Mouse (Mus musculus) heart, postnatal 10 days (tissue): ENCODE data around the gene Abhd14b. TPM values are rescaled to one million over a fixed set of nuclear protein-coding genes. Genes with fewer than 3 reads are reported as not detected.
A peak's percentile ranks its signal among the peaks of the same experiment; 100 is the strongest.
"Not testable (repeated sequence)": the region's sequence is repeated elsewhere in the genome, so short reads cannot be mapped to it uniquely, and the experiment has no call there.

ENCODE experiments used
- DNase-seq, 2 experiments: peaks; one replicate each; pipeline ENCODE4 v3.0.0; 2021
- intact Hi-C: fragments of 180-260 bp; cut with DNase I; formaldehyde crosslinking; loops from one replicate; pipeline ENCODE4 v1.15.1; 2025
- total RNA-seq, 2 experiments: library from RNA; stranded (reverse); gene quantifications; 2 replicates each; pipeline ENCODE4 v1.2.3; 2021

The Abhd14b gene
- total RNA-seq, 2 experiments from 2014 or later = 4.6 to 6.2 TPM

DNA sequence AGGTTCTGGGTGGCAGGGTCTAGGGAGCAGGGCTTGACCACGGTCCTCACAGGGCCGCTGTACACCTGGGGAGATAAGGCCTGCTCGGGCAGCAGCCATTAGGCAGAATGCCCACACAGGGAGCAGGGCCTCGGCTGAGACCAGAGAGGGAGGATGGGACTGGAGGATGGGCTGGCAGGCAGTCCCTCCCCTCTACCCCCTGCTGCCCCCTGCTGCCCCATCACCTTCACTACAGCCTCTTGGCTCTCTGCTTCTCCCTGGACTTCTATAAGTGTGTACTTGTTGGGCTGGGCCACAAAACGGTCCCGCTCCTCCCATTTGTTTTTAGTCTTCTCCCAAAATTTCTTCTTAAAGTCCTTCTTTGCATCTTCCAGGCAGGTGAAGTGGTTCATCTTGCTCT lies 27.2 kb downstream of the Abhd14b start:
- DNase-seq = peak; percentile 76 to 85
- intact Hi-C loops = no loop called here

DNA sequence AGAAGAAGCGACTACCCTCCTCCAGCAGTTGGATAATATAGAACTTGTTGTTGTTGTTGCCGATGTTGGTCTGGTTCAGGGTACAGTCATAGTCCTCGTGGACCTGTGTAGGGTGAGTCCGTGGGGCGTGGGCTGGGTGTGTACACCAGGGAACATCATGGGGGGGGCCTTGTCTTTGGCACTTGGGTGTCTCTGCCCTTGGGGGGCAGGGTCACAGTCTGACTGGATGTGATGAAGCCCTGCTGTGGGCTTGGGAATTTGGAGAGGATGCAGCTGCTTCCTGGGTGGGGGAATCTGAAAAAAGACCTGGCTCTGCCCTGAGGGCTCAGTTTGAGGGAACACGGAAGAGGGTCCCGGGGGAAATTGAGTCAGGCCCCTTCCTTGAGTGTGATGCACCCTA lies 27.8 kb downstream of the Abhd14b start:
- intact Hi-C loops = loop anchor here (5.0 kb wide), 1 partner anchor 168 kb away; no protein-coding TSS in a partner anchor
- peak in 1 of 2 experiments; percentile 59 for DNase-seq

DNA sequence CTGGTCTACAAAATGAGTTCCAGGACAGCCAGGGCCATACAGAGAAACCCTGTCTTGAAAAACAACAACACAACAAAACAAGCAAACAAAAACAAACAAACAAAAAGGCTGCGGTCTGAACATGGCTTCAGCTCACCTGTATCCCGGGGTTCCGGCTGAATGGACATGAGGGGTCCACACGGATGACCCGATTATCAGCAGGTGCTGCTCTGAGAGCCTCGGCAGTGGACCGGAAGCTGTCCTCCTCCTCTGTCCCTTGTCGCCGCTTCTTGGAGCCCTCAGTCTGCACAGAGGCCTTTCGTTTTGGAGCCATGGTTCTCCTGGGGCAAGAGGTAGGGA lies 28.4 kb downstream of the Abhd14b start, which contains the start of gene Rrp9:
Gene Rrp9 (plus strand): TSS at position 301 of the 339 bp plus-strand sequence.
- intact Hi-C loops = loop anchor here (1.0 to 5.0 kb wide), 4 partner anchors 27 to 193 kb away; partner anchors contain the start of gene Rpl29
- no peak for DNase-seq

DNA sequence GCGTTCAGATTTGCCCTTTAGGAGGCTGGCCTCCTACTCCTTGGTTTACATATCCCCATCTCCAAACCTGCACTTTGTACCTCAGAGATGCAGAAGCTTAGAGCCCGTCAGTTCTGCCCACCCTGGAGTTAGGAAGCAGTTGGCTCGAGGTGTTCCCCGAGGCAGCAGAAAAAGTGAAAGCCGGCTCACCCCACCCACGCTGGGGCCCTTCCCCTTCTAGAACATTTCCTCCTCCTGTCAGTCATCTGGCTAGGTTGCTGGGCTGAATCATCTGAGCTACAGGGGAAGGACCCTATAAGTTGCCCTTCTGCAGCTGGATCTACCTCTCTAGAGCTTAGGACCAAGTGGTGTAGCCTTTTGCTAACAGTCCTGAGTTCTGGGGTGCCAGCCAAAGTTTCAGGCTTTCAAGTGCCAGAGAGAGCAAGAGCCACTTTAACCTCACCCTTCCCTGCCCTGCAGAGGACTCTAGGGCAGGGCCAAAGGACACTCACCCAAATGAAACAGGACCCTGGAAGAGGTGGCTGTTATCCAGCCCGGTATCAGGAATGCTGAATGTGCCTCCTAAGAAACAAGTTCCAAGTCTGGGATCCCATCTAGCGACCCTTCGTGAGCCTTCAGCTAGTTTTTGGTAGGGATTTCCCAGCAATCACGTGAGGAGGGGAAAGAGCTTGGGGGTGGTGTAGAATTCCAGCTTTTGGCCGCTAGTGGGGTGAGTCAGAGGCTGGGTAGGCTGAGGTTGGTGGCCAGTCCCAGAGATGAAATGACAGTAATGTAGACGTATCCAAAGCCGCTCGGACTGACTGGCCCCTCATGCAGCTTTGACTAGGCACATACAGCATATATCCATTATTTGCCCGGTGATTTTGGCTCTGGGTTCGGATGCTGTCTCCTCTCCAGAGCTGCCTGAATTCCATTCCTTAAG lies 29.0 kb downstream of the Abhd14b start:
- intact Hi-C loops = loop anchor here (1.0 to 5.0 kb wide), 4 partner anchors 28 to 193 kb away; partner anchors contain the start of gene Rpl29
- DNase-seq = peak; percentile 83 to 84

DNA sequence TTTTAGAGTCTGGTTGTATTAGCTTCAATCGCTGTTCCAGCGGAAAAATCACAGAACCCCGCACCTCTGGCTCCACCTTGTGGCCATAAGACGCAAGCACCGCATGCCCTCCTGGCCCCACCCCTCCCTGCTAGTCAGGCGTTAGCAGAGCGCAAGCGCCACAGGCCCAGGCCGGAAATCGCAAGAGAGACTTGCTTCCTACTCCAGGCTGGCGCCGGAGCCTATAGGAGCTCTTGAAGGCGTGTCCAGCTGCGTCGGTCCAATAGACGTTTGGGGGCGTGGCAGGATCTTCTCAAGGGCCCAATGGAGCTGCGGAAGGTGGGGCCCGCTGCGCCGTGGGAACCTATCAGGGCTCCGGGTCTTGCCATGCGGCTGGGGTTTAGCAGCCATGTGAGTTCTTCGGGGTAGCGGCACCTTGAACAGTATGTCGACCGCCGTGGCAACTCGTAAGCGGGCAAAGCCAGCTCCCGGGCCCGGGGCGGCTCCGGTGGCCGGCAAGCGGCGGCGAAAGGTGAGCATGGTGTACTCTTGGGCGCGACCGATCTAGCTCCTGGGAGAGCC lies 29.7 kb downstream of the Abhd14b start, which contains the start of gene Parp3:
Gene Parp3 (minus strand): TSS at position 26 of the 561 bp plus-strand sequence.
- intact Hi-C loops = loop anchor here (1.0 to 5.0 kb wide), 4 partner anchors 29 to 194 kb away; partner anchors contain the start of gene Rpl29
- DNase-seq = peak; percentile 99 to 100

DNA sequence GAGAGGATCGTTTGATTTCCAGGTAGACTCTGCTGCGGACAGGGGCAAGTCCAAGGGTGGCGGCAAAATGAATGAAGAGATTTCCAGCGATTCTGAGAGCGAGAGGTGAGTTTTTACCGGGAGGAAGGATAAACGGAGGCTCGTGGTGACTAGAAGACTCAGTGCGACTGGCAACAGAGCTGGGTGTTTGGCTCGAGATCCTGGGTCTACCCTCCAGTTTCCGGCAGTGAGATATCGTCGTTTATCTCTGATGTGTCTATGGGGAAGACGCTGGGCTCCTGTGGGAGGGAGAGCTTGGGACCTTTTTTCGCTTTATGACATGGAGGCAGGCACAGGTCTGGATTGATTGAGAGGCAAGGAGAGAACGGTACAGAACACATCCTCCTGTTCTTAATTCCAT lies 30.4 kb downstream of the Abhd14b start:
- no peak for DNase-seq
- intact Hi-C loops = loop anchor here (2.0 to 5.0 kb wide), 3 partner anchors 49 to 195 kb away; partner anchors contain the start of gene Rpl29

DNA sequence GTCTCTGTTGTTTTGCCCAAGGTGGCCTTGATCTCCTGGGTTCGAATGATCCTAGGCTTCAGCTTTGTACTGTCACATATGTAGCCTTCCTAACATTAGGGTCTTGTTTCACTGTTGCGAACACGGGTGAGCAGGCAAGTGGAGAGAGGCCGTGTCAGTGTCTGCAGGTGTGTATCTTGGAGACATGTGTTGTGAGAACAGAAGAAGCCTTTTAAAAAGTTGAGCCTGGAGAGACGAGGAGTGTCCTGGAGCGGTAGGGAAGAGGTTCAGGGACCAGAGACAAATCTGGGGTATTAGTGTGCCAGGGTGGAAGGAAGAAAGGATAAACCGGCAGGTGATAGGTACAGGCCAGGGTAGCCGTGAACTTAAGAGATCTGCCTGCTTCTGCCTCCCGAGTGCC lies 30.8 kb downstream of the Abhd14b start:
- intact Hi-C loops = loop anchor here (5.0 kb wide), 1 partner anchor 171 kb away; no protein-coding TSS in a partner anchor

DNA sequence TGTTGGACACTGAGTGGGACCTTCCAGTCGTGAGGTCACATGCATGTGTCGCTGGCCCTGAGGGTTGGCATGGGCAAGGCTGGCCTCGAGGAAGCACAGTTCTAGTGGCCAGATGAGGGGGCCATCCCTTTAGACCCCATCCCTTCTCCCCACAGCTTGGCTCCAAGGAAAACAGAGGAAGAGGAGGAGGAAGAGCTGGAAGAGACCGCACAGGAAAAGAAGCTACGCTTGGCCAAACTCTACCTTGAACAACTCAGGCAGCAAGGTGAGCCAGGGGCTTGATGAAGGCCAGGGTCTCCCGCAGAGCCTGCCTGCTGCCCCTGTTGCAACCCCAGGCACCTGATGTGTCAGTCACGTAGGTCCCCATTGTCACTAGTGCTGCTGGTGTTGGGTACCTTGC lies 33.3 kb downstream of the Abhd14b start:
- intact Hi-C loops = no loop called here

More for the DNA sequence above, 30.8 kb downstream of the Abhd14b start:
- DNase-seq = peak in 1 of 2 experiments; percentile 1

DNA sequence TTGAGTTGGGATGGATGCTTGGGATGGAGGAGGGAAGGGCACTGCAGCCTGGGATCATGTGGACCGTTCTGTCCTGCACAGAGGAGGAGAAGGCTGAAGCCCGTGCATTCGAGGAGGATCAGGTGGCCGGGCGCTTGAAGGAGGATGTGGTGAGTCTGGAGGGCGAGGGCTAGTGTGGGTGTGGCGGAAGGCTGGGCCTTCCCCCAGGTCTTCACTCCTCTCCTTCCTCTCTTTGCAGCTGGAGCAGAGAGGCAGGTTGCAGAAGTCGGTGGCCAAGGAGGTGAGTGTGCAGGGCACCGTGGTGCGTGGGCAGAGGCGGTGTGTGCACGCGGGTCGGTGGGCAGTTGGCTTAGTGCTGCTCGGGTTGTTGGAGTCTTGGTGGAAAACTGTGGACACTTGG lies 33.8 kb downstream of the Abhd14b start:
- no peak for DNase-seq
- intact Hi-C loops = no loop called here

More for the DNA sequence above, 33.3 kb downstream of the Abhd14b start:
- no peak for DNase-seq

DNA sequence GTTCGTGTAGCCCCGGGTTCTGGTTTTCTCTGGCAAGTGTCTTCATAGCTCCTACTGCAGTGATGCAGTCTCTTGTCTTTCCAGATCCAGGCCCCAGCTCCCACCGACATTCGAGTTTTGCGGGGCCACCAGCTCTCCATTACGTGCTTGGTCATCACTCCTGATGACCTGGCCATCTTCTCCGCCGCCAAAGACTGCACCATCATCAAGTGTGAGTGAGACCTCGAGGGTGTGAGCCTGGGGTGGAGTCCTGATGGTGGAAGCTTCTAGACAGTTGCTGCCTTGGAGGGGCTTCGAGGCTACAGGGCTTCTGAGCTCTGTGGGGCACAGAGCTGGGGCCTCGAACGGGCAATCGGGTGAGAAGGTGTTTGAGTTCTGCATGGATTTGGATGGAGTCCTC lies 34.4 kb downstream of the Abhd14b start:
- DNase-seq = no peak
- intact Hi-C loops = no loop called here

DNA sequence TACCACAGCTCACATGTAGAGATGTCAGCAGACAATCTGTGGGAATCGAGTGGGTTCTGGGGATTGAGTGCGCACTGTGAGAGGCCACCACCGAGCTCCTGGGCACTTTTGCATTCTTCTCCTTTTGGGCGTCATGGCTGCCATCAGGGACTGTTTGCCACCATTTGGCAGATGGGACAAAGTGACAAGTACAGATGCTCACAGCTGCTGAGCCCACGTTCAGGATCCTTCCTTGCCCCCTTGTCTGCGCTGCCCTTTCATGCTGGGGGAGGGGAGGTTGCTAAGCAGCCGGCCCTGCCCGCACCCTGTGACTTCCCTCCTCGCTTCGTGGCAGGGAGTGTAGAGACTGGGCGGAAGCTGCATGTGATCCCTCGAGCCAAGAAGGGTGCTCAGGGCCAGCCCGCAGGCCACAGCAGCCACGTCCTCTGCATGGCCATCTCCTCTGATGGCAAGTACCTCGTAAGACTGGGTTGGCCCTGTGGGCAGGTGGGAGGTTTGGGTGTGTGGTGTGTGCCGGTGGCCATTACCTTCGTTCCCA lies 35.4 kb downstream of the Abhd14b start:
- intact Hi-C loops = no loop called here
- no peak for DNase-seq

DNA sequence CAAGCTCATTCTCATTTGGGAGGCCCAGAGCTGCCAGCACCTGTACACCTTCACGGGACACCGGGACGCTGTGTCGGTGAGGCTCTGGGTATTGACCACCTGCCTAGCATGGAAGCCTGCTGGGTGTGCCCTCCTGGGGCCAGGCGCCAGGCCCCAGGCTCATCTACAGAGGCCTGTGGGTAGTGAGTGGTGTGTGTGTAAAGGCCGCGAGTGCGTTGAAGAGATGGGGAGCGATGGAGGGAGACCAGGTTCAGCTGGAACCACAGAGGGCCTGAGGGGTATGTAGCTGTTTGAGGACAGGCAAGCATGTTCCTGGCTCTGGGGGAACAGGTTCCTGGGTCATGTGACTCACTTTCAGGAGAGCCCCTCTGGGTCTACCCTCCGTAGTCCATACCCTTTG lies 35.9 kb downstream of the Abhd14b start:
- DNase-seq = no peak
- intact Hi-C loops = no loop called here

DNA sequence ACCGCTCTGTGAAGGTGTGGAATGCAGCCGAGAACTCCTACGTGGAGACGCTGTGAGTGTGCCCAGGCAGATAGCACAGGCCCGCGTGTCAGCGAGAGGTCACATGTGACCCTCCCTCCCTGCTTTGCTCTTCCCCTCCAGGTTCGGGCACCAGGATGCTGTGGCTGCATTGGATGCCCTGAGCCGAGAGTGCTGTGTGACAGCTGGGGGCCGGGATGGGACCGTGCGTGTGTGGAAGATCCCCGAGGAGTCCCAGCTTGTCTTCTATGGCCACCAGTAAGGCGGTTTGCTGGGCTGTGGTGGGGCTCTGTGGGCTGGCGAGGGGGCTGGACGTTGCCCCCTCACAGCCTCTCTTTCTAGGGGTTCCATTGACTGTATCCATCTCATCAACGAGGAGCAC lies 36.3 kb downstream of the Abhd14b start:
- intact Hi-C loops = no loop called here
- DNase-seq = no peak

DNA sequence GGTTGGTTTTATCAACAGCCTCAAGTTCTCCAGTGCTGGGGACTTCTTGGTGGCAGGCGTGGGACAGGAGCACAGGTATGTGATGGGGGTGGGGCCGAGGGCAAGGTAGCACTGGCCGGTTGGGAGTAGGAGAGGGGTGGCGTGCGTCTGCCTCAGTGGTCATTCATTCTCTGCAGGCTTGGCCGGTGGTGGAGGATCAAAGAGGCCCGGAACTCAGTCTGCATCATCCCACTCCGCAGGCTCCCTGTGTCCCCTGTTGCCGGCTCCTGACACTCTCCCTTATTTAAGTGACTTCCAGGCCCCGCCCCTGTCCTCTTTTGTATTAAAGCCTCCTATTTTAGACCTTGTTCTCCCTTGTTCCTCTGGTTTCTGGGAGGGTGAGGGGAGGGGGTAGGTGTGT lies 37.8 kb downstream of the Abhd14b start:
- no peak for DNase-seq
- intact Hi-C loops = no loop called here

DNA sequence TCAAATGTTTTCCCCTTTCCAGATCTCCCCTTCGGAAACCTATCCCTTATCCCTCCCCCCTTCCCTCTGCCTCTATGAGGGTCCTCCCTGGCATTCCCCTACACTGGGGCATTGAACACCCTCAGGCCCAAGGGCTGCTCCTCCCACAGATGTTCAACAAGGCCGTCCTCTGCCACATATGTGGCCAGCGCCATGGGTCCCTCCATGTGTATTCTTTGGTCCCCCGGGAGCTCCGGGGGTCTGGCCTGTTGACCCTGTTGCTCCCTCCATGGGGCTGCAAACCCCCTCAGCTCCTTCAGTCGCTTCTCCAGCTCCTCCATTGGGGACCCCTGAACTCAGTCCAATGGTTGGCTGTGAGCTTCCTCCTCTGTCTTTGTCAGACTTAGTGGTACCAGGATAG lies 40.3 kb downstream of the Abhd14b start:
- intact Hi-C loops, DNase-seq: not testable (repeated sequence)

DNA sequence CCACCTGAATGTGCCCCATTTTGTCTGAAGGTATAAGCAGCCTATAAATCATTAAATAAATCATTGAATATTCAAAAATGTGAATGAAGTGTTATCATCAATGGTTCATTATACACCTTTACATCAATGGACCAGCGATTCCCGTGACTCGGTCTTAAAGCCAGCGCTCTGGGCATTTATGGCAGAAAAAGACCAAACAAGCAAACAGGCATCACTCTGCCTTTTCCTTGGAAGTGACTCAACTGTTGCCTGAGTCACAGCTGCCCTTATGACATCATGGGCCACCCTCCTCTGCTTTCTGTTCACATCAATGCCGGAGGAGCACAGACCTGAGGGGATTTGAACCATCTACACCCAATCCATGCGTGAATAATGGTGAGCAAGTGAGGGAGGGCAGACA lies 52.4 kb downstream of the Abhd14b start, which contains the start of gene Iqcf1:
Gene Iqcf1 (plus strand): TSS at position 301 of the 400 bp plus-strand sequence.
- DNase-seq = no peak
- intact Hi-C loops = no loop called here

DNA sequence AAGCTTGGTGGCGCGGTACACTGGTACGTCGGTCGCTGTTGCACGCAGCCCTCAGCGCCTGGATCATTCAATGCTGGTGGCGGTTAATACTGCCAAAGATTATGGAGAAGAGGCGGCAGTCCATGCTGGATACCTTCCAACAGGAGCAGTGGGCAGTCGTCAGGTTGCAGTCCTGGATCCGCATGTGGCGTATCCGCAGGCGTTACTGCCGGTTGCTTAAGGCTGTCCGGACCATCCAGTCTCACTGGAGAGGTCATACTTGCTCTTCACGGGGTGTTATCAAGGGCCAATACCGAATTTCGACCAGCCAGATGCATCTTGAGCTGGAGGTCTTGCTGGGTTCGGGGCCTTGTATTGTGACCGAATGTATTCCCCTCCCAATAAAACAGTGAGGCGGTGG lies 54.6 kb downstream of the Abhd14b start:
- no peak for DNase-seq
- intact Hi-C loops = no loop called here
